Comparison of ENCODE assay signal across 13 mouse cellular contexts in genomic region chr9:88273304-88273703, GRCm38 (mm10). TPM values are rescaled to one million over a fixed set of nuclear protein-coding genes. Genes with fewer than 3 reads are reported as not detected.
DNase-seq lines count a peak whose midpoint lies in the region; ATAC-seq and TF ChIP-seq lines count a peak whose summit lies in the region.
"Had no signal": no experiment of that assay in that cellular context is flagged by ENCODE, and none has a peak within 500 bp of the region (broad histone marks: within the 10 kb centered on the region; RNA-seq: fewer than 3 reads in every experiment).

No protein-coding gene starts in this region.

- H3K9me3 ChIP-seq in heart, embryonic 13.5 days: no peaks in the 10 kb centered on the region
- H3K9me3 ChIP-seq: forebrain, embryonic 13.5 days; limb, embryonic 12.5 days; neural tube, embryonic 12.5 days had no signal

- WGBS in heart, embryonic 13.5 days: 59% methylated on average over 4 of the region's 4 CpGs

- H3K27ac ChIP-seq in heart, embryonic 13.5 days (replicated peaks): peak overlapping the region; percentile 54; the same call in 1 of the 2 replicates
- H3K27ac ChIP-seq: forebrain, embryonic 13.5 days; limb, embryonic 12.5 days; neural tube, embryonic 12.5 days had no signal

- no peak for DNase-seq in heart, postnatal 4 days
- no peak for DNase-seq in left cerebral cortex, adult 8-10 months (ENCODE audit: low spot score in 2 of 2)
- no peak for DNase-seq in spleen, postnatal 10 days (ENCODE audit: low spot score in 2 of 2)
- DNase-seq in gastrocnemius, adult 18-20 months (ENCODE audit: low spot score): no peak
- DNase-seq: gastrocnemius, postnatal 10 days; thymus, postnatal 14 days had no signal

- no peaks in the 10 kb centered on the region for H3K27me3 ChIP-seq in heart, embryonic 13.5 days (replicated peaks)
- no peaks in the 10 kb centered on the region for H3K27me3 ChIP-seq in C2C12 (ENCODE audit: control insufficient read depth, insufficient read depth, insufficient read length)
- H3K27me3 ChIP-seq: forebrain, embryonic 13.5 days; limb, embryonic 12.5 days; neural tube, embryonic 12.5 days had no signal

- no peak for TF ChIP-seq CTCF in C2C12 (IDR thresholded peaks at IDR 0.05; ENCODE audit: control insufficient read depth, insufficient read depth, insufficient read length)

- H3K79me2 ChIP-seq in C2C12 (ENCODE audit: control insufficient read depth, insufficient read depth): no peaks in the 10 kb centered on the region

- no peak overlapping the region for H3K4me3 ChIP-seq in heart, embryonic 13.5 days
- H3K4me3 ChIP-seq in C2C12 (ENCODE audit: insufficient read depth, poor library complexity, severe bottlenecking): no peak overlapping the region
- H3K4me3 ChIP-seq: forebrain, embryonic 13.5 days; limb, embryonic 12.5 days; neural tube, embryonic 12.5 days had no signal

- H3K79me3 ChIP-seq in C2C12 (ENCODE audit: low read depth): no peaks in the 10 kb centered on the region

- no peak overlapping the region for H3K9ac ChIP-seq in heart, embryonic 13.5 days
- H3K9ac ChIP-seq: forebrain, embryonic 13.5 days; limb, embryonic 12.5 days; neural tube, embryonic 12.5 days had no signal

- no peak overlapping the region for H3K4me2 ChIP-seq in heart, embryonic 13.5 days
- H3K4me2 ChIP-seq: forebrain, embryonic 13.5 days; limb, embryonic 12.5 days; neural tube, embryonic 12.5 days had no signal

- H3K36me3 ChIP-seq in heart, embryonic 13.5 days: no peaks in the 10 kb centered on the region
- no peaks in the 10 kb centered on the region for H3K36me3 ChIP-seq in C2C12 (ENCODE audit: control insufficient read depth, insufficient read depth)
- H3K36me3 ChIP-seq: limb, embryonic 12.5 days; neural tube, embryonic 12.5 days had no signal

- no peak overlapping the region for H3ac ChIP-seq in C2C12 (ENCODE audit: control insufficient read depth, insufficient read length, low read depth)

- no peak for ATAC-seq in heart, embryonic 13.5 days (ENCODE audit: extremely low read depth, insufficient number of reproducible peaks, low FRiP score, low TSS enrichment)
- ATAC-seq in granulocyte monocyte progenitor cell, adult 5-6 weeks (replicated peaks; ENCODE audit: poor library complexity, severe bottlenecking): peak; percentile 90
- peak; percentile 96 for ATAC-seq in megakaryocyte, adult 5-6 weeks (ENCODE audit: poor library complexity, severe bottlenecking)
- ATAC-seq: forebrain, embryonic 13.5 days had no signal

- H3K4me1 ChIP-seq in heart, embryonic 13.5 days: peaks cover 40% of the 10 kb centered on the region
- H3K4me1 ChIP-seq: forebrain, embryonic 13.5 days; limb, embryonic 12.5 days; neural tube, embryonic 12.5 days had no signal

TF ChIP-seq in C2C12, 6 proteins besides CTCF, POLR2A, EP300 and RAD21:
- TF ChIP-seq MYOG (IDR thresholded peaks at IDR 0.05; ENCODE audit: control insufficient read depth, extremely low read depth, insufficient read length): no peak
- TF ChIP-seq MYOD1 (IDR thresholded peaks at IDR 0.05; ENCODE audit: control insufficient read depth, insufficient read length, low read depth): no peak
- TF ChIP-seq CEBPB (IDR thresholded peaks at IDR 0.05; ENCODE audit: low read depth): peak; percentile 86
- TF ChIP-seq USF1 (IDR thresholded peaks at IDR 0.05; ENCODE audit: low read depth): no peak
- no peak for TF ChIP-seq MAX (IDR thresholded peaks at IDR 0.05)
- TF ChIP-seq FOSL1 (IDR thresholded peaks at IDR 0.05; ENCODE audit: insufficient read depth, low read length, poor library complexity, severe bottlenecking): no peak

RNA-seq across cellular contexts. Expression of gene Nt5e, which starts 53.7 kb away (rescaled TPM):
- 4.0 and 4.4 TPM in 2 replicates for polyA plus RNA-seq in heart, embryonic 13.5 days (2015; fragmentation: Nextera tagmentation; extraction: Ambion mirVana)
- total RNA-seq in heart, postnatal 4 days (2021): 10 to 100 TPM in 1 of 2 experiments, 1 to 10 TPM in 1; 9.3 to 10.1 TPM
- 0.34 TPM for polyA plus RNA-seq in C2C12 (2012; fragmentation: generic; extraction: Trizol)
- total RNA-seq in granulocyte monocyte progenitor cell, adult 5-6 weeks (2014; fragmentation: Nextera tagmentation): 0.21 TPM in 1 of 2 replicates, not detected in the other
- 1.6 and 1.9 TPM in 2 replicates for total RNA-seq in granulocyte monocyte progenitor cell, adult 5-6 weeks (2017)
- 3.8 and 7.4 TPM in 2 replicates for total RNA-seq in megakaryocyte, adult 5-6 weeks (2015)
- 6.2 and 9.0 TPM in 2 replicates for total RNA-seq in megakaryocyte, adult 5-6 weeks (2017)
- total RNA-seq in left cerebral cortex, adult 8-10 months (2022): 1 to 10 TPM; 4.7 to 6.5 (median 5.6) TPM
- 1 to 10 TPM; 1.6 to 2.7 TPM for total RNA-seq in gastrocnemius, adult 18-20 months (2021)
